Mouse (Mus musculus) kidney, postnatal 36 days (tissue): ENCODE measurements around the gene Ganc.

ENCODE experiments used
- DNase-seq, 2 experiments: peaks; one replicate each; pipeline ENCODE4 v3.0.0; 2021 to 2022; ENCODE audit warnings: mixed read lengths in 2 of 2

Gene Ganc

GRCm38 (mm10) chr2:120502605-120502990 lies 98.9 kb downstream of the Ganc start:
- DNase-seq: peak; percentile 22 to 60

GRCm38 (mm10) chr2:120503094-120503493 lies 99.4 kb downstream of the Ganc start:
- DNase-seq: no peak

- no peak for DNase-seq
Measured at GRCm38 (mm10) chr2:120503992-120504391, 100.3 kb downstream of the Ganc start.
